Mouse (Mus musculus) urinary bladder, postnatal 14 days (tissue): ENCODE results near the gene Vmn2r87.
"Not testable (repeated sequence)": the region's sequence is repeated elsewhere in the genome, so short reads cannot be mapped to it uniquely, and the experiment has no call there.

Experiments used
- DNase-seq: peaks from one replicate; pipeline ENCODE4 v3.0.0; 2021; ENCODE audit warnings: low spot score

Vmn2r87 gene

DNA sequence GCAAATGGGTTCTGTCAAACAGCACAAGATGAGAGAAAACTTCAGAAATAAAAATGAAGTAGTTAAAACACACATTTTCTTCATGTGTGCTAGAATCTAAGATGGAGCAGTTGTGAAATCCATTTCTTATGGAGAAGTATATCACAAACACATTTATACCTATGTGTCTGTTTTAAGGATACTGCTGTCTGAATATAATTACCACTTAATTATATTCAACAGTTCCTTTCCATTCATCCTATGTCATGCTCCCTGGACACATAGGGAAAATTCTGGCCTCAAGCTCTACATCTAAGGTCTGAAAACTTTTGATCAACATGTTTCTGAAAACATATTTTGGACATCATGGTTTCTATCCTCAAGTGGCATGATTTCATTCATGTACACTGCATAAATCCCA lies at the start of gene Vmn2r87:
TSS of gene Vmn2r87 (minus strand) at position 101 of the 400 bp plus-strand sequence.
- DNase-seq: no peak

DNA sequence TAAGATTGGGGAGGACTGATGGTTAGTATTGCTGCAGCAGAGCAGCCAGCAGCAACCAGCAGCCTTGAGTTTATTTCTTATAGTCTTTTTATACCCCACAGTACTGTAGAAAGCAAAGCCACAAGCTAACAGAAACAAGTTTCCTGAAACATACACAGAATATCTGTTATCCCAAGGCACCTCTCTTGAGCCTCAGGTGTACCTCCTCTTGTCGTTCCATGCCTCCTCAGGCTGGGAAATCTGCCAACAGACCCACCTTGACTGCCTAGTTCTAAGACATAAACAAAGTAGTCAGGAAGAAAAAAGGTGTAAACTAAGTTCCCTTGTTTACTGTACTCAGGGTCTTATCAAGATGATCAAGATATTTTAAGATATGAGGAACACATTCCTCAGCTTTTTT lies 47.1 kb upstream of the Vmn2r87 start:
- DNase-seq: peak; percentile 62

DNA sequence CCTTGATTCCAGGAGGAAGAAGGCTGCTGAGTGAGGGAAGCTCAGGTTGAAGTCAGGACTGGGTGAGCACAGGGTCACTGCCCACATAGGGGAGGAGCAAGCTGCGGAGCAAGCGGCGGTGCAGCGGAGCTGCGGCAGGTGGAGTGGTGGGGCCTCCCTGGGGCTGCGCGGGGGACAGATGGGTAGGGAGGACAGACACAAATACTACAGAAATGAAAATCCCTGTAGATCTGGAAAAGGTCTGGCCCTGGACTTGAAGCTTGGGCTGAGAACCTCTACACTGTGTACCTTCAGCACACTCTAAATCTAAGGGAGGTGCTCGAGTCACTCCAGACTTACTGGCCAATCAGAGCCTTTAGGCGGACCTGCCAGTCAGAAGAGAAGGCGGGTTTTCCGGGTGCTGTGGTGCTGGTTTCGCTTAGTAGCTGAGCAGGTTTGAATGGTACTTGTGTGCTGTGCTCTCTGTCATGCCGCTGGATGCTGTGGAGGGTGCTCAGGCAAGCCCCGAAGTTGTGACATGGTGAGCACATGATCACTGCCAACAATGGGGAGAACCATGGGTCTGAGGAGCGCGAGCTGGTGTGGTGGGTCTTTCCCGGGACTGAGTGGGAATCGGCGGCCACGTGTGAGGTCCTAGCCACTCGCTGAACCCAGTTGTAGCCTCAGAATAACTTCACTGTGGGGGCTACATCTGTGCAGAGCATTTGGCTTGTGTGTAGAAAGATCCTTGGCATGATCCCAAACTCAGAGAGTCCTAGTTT lies 44.9 kb upstream of the Vmn2r87 start:
- peak; percentile 71 for DNase-seq

DNA sequence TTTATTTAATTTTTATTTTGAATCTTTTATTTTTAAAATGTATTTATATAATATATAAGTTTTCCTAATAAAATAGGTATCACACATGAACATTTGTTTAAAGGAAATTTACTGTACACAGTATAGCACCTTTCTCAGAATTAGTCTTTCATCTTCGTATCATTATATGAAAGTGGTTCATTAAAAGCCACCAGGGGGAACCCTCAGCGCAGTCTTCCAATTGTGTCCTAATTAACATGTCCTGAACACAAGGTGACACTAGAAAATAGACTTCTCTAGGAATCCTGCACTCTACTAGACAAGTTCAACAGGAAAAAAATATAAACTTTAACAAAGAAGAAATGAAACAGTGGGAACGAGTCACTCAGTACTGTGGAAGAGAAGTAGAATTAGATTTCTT lies 38.9 kb upstream of the Vmn2r87 start:
- peak; percentile 14 for DNase-seq

DNA sequence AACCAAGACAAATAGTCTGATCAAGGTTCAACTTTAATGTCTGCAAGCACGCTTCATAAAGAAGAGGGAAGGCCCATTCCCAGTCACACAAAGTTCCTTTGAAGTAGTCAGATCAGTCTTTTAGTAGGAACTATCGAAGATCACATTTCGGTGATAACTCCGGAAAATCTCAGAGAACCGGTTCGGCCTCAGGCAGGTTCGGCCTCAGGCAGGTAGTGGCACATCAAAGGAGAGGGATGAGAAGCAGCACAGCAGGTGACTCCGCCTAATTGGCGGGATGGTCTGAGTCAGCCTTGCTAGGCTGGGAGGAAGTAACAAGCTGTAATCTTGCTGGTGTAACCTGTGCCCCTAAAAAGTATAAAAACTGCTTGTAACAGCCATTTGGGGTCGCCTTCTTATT lies 30.7 kb upstream of the Vmn2r87 start:
- peak; percentile 69 for DNase-seq

DNA sequence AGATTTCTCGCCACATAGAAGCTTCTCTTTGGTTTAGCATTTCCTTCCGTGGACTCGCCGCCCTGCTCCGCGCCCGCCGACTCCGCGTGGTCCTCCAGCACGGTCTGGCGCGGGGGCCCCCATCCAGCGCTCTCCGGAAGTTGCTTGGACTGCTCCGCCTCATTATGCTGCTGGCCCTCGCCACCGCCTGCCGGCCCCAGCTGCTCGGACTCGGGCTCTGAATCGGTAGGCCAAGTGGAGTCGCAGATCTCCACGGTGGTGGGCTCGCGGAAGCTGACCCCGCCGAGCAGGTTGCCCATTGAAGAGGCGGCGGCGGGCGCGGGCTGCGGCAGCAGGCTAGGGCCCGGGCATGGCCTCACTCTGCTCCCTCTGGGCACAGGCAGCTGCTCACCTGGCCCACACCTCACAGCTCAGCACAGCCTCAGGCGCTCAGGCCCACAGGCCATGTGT lies 26.9 kb downstream of the Vmn2r87 start:
- peak; percentile 4 for DNase-seq

DNA sequence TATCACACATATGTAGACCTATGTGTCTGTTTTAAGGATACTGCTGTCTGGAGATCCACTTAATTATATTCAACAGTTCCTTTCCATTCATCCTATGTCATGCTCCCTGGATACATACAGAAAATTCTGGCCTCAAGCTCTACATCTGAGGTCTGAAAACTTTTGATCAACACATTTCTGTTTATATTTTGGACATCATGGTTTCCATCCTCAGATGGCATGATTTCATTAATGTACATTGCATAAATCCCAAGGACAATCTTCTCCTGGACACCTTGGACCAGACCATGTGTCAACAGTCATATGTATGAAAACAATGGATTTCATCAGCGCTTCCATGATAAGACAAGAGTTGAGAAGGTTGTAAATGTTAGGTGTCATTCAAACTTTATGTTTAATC lies 41.2 kb downstream of the Vmn2r87 start, which contains the start of gene Vmn2r86:
TSS of gene Vmn2r86 (minus strand) at position 101 of the 400 bp plus-strand sequence.
- not testable (repeated sequence) for DNase-seq

DNA sequence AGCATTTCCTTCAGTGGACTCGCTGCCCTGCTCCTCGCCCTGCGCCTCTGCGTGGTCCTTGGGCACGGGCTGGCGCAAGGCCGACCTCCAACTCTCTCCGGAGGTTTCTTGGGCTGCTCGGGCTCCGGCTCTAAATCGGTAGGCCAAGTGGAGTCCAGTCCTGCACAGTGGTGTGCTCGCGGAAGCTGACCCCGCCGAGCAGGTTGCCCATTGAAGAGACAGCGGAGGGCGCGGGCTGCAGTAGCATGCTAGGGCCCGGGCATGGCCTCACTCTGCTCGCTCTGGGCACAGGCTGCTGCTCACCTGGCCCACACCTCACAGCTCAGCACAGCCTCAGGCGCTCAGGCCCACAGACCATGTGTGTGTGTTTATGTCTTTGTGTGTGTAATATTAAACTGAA lies 52.4 kb downstream of the Vmn2r87 start:
- DNase-seq: no peak

DNA sequence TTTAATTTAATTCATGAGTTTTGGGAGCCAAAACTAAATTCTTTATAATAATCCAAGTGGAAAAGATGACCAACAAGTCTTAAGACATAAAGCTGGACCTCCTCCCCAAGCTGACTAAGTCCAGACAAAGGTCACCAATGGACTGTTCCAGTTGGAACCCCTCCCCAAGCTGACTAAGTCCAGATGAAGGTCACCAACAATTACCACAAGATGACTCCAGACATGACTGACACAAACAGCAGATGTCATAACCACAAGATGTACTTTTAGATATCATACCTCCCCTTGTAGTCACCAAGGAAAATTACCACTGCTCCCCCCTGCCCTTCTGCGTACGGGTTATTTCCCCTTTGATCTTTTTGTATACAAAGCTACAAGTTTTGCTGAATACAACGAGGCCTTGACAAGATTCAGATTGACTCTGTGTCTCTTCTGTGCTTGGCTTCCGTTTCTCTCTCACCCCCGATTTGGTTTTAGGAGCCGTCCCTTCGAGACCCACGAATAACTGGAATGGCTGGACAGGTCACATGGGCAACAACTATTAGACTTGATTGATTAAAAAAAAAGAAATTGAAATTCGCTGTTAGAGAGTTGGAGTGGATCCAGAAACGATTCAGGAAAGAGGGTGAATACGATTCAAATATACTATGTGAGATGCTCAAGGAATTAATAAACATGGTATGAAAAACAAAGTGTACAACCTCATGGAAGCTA lies 62.9 kb downstream of the Vmn2r87 start:
- DNase-seq: not testable (repeated sequence)

DNA sequence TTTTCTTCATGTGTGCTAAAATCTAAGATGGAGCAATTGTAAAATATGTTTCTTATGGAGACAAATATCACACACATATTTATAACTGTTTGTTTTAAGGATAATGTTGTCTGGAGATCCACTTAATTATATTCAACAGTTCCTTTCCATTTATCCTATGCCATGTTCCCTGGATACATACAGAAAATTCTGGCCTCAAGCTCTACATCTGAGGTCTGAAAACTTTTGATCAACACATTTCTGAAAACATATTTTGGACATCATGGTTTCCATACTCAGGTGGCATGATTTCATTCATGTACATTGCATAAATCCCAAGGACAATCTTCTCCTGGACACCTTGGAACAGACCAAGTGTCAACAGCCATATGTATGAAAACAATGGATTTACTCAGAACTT lies 67.6 kb downstream of the Vmn2r87 start, which contains the start of gene Vmn2r85:
TSS of gene Vmn2r85 (minus strand) at position 101 of the 400 bp plus-strand sequence.
- not testable (repeated sequence) for DNase-seq

DNA sequence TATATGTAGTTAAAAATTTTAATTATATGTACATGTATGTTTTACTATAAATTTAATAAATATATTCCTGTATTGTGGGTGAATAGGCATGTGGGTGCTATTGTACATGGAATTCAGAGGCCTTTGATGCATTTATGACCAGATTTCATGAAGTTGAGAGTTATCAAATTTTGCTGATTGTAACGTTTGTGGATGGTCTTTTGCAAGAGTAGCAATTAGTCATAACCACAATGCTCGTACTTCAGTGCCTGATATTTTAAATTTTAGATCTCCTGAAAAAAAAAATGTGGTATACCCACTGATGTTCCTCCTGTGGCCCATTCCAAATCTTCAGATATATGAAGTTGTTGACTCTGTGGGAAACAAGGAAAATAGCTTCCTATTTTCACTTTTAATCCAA lies 74.8 kb downstream of the Vmn2r87 start:
- DNase-seq: not testable (repeated sequence)
